Mouse (Mus musculus): ENCODE measurements around the gene Rbpjl. TPM values are rescaled to one million over a fixed set of nuclear protein-coding genes. Genes with fewer than 3 reads are reported as not detected.

Gene Rbpjl
- polyA plus RNA-seq, 2 experiments: 0.45 to 2.7 TPM

DNA sequence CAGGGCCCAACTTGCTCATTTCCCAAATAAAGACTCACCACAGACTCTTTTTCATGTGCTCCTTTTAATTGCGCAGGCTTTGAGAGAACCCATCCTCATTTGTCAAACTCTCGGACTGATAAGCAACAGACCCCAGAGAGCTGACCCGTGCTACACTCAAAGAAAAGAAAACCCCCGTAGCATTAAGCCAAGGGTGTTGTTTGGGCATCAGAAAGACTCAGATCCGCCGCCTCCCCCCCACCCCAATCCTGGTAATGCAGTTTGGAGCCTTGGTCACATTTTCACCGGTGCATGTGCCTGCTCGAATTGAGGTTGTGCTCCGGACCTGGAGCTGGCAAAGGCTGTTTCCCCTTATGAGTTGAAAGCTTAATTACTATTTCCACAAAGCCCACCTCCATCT is 2.1 kb downstream of the Rbpjl start, which contains the start of gene Matn4:
TSS of gene Matn4 (minus strand) at position 101 of the 400 bp plus-strand sequence.
- peaks cover 30% of the 10 kb centered on the region for H3K4me1 ChIP-seq (ENCODE audit: control insufficient read depth, insufficient read depth, low read length)
- H3K4me2 ChIP-seq (replicated peaks; ENCODE audit: low read depth, low read length, severe bottlenecking): peak within 1 kb of the TSS; percentile 71
- peak within 1 kb of the TSS; percentile 62 for H3K9ac ChIP-seq (ENCODE audit: low read depth, low read length, severe bottlenecking)
- WGBS: 9% methylated on average over 9 of the region's 9 CpGs
- H3K36me3 ChIP-seq (ENCODE audit: control insufficient read depth, insufficient read depth, low read length): no peaks in the 10 kb centered on the region
- H3K9me3 ChIP-seq (ENCODE audit: control insufficient read depth, low read length): no peaks in the 10 kb centered on the region
- ATAC-seq (ENCODE audit: low FRiP score, low read depth) (no peak), DNase-seq (ENCODE audit: low spot score) (no peak)
- peaks cover 88% of the 10 kb centered on the region for H3K27me3 ChIP-seq (ENCODE audit: control insufficient read depth, insufficient read depth, low read length)
- peak within 1 kb of the TSS; percentile 79 for H3K27ac ChIP-seq (replicated peaks; ENCODE audit: low read depth, low read length)
- TF ChIP-seq POLR2A (IDR thresholded peaks at IDR 0.05; ENCODE audit: borderline replicate concordance, extremely low read depth, insufficient read depth, insufficient read length): no peak
- H3K4me3 ChIP-seq (replicated peaks; ENCODE audit: low read length): peak within 1 kb of the TSS; percentile 42

DNA sequence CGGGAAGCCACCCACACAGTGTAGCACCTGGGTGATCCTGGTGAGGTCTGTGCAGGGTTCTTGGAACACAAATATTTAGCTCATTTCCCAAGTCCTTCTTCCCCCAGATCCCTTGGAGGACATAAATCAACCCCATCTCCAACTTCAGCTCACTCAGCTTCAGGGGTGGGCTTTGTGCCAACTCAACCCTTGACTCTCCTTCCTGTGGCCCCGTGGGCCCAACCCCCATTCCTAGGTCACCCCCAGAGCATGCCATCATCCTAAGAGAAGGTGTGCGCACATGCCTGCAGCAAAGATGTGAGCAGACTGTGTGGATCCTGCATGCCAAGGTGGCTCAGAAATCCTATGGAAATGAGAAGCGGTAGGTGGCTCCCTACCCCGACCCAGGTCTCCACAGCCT is 2.6 kb downstream of the Rbpjl start:
- Histone ChIP-seq H3K9ac (ENCODE audit: low read depth, low read length, severe bottlenecking) (0 out of 2 replicates have a peak overlapping the region, but pooled peaks have one; percentile 62), H3K9me3 (ENCODE audit: control insufficient read depth, low read length) (no peaks in the 10 kb centered on the region), H3K27ac (replicated peaks; ENCODE audit: low read depth, low read length) (peak overlapping the region; percentile 79; the same call in 1 of the 2 replicates), H3K4me2 (replicated peaks; ENCODE audit: low read depth, low read length, severe bottlenecking) (peak overlapping the region; percentile 71), H3K36me3 (ENCODE audit: control insufficient read depth, insufficient read depth, low read length) (no peaks in the 10 kb centered on the region), H3K27me3 (ENCODE audit: control insufficient read depth, insufficient read depth, low read length) (peaks cover 83% of the 10 kb centered on the region), H3K4me3 (replicated peaks; ENCODE audit: low read length) (peak overlapping the region; percentile 42), H3K4me1 (ENCODE audit: control insufficient read depth, insufficient read depth, low read length) (peaks cover 28% of the 10 kb centered on the region)
- WGBS: 37% methylated on average over 5 of the region's 5 CpGs
- DNase-seq (ENCODE audit: low spot score) (no peak), ATAC-seq (ENCODE audit: low FRiP score, low read depth) (no peak)
- no peak for TF ChIP-seq POLR2A (IDR thresholded peaks at IDR 0.05; ENCODE audit: borderline replicate concordance, extremely low read depth, insufficient read depth, insufficient read length)

- Histone ChIP-seq H3K9me3 (ENCODE audit: control insufficient read depth, low read length) (no peaks in the 10 kb centered on the region), H3K4me2 (replicated peaks; ENCODE audit: low read depth, low read length, severe bottlenecking) (no peak overlapping the region), H3K27me3 (ENCODE audit: control insufficient read depth, insufficient read depth, low read length) (peaks cover 63% of the 10 kb centered on the region), H3K4me3 (replicated peaks; ENCODE audit: low read length) (no peak overlapping the region), H3K9ac (ENCODE audit: low read depth, low read length, severe bottlenecking) (no peak overlapping the region), H3K4me1 (ENCODE audit: control insufficient read depth, insufficient read depth, low read length) (peaks cover 19% of the 10 kb centered on the region), H3K27ac (replicated peaks; ENCODE audit: low read depth, low read length) (no peak overlapping the region), H3K36me3 (ENCODE audit: control insufficient read depth, insufficient read depth, low read length) (no peaks in the 10 kb centered on the region)
- no peak for ATAC-seq (ENCODE audit: low FRiP score, low read depth)
- DNase-seq (ENCODE audit: low spot score): peak; percentile 69
- TF ChIP-seq POLR2A (IDR thresholded peaks at IDR 0.05; ENCODE audit: borderline replicate concordance, extremely low read depth, insufficient read depth, insufficient read length): no peak
- WGBS: 3% methylated on average over 22 of the region's 22 CpGs
Measured at GRCm38 (mm10) chr2:164407708-164408107, 4.8 kb downstream of the Rbpjl start.

- H3K9me3 ChIP-seq (ENCODE audit: control insufficient read depth, low read length): no peaks in the 10 kb centered on the region
- TF ChIP-seq POLR2A (IDR thresholded peaks at IDR 0.05; ENCODE audit: borderline replicate concordance, extremely low read depth, insufficient read depth, insufficient read length): no peak
- H3K27me3 ChIP-seq (ENCODE audit: control insufficient read depth, insufficient read depth, low read length): peaks cover 4% of the 10 kb centered on the region; the same call in 1 of the 2 replicates
- peaks cover 9% of the 10 kb centered on the region for H3K4me1 ChIP-seq (ENCODE audit: control insufficient read depth, insufficient read depth, low read length)
- ATAC-seq (ENCODE audit: low FRiP score, low read depth): 0 out of 2 replicates have a peak, but pooled peaks have one; percentile 15
- H3K36me3 ChIP-seq (ENCODE audit: control insufficient read depth, insufficient read depth, low read length): no peaks in the 10 kb centered on the region
- peak overlapping the region; percentile 41; the same call in 1 of the 2 replicates for H3K9ac ChIP-seq (ENCODE audit: low read depth, low read length, severe bottlenecking)
- peak overlapping the region; percentile 18; the same call in 1 of the 2 replicates for H3K4me3 ChIP-seq (replicated peaks; ENCODE audit: low read length)
- H3K4me2 ChIP-seq (replicated peaks; ENCODE audit: low read depth, low read length, severe bottlenecking): peak overlapping the region; percentile 47
- DNase-seq (ENCODE audit: low spot score): no peak
- H3K27ac ChIP-seq (replicated peaks; ENCODE audit: low read depth, low read length): no peak overlapping the region
- 24% methylated on average over 28 of the region's 28 CpGs for WGBS
Measured at GRCm38 (mm10) chr2:164414167-164414566, 11.2 kb downstream of the Rbpjl start.

DNA sequence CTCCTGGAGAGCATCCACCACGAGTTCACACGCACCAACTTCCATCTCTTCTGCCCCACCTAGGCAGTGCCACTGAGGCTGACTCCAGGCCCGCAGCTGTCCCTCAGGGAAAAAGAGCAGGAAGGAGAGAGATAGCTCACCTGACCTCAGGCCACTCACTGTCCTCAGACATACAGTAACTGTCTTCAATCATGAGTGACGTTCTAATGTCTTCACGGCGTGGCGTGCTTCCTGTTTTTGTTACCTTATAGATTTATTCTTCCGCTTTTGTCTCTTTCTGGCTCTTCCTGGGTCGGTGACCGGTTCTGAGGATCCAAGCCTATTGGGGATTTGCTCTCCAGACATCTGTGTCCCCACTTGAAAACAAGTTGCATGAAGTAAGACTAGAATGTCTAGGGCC is 11.6 kb downstream of the Rbpjl start:
- Histone ChIP-seq H3K9me3 (ENCODE audit: control insufficient read depth, low read length) (no peaks in the 10 kb centered on the region), H3K4me1 (ENCODE audit: control insufficient read depth, insufficient read depth, low read length) (peaks cover 9% of the 10 kb centered on the region), H3K4me2 (replicated peaks; ENCODE audit: low read depth, low read length, severe bottlenecking) (peak overlapping the region; percentile 47), H3K36me3 (ENCODE audit: control insufficient read depth, insufficient read depth, low read length) (no peaks in the 10 kb centered on the region), H3K9ac (ENCODE audit: low read depth, low read length, severe bottlenecking) (peak overlapping the region; percentile 41; the same call in 1 of the 2 replicates), H3K27me3 (ENCODE audit: control insufficient read depth, insufficient read depth, low read length) (0 out of 2 replicates have a peak, but pooled peaks cover under 1% of the 10 kb centered on the region), H3K27ac (replicated peaks; ENCODE audit: low read depth, low read length) (no peak overlapping the region), H3K4me3 (replicated peaks; ENCODE audit: low read length) (peak overlapping the region; percentile 18; the same call in 1 of the 2 replicates)
- 66% methylated on average over 10 of the region's 10 CpGs for WGBS
- DNase-seq (ENCODE audit: low spot score): no peak
- ATAC-seq (ENCODE audit: low FRiP score, low read depth): no peak
- TF ChIP-seq POLR2A (IDR thresholded peaks at IDR 0.05; ENCODE audit: borderline replicate concordance, extremely low read depth, insufficient read depth, insufficient read length): no peak

Measured in limb, embryonic 14.5 days (tissue).